Mouse (Mus musculus) mouse embryonic stem cell (cell line): ENCODE data around the gene Pp2d1.

Experiments
- in situ Hi-C, 2 experiments: fragments of 300-500 bp; cut with MboI; formaldehyde crosslinking; loops; 1 replicate in 1 of 2; 3 replicates in 1 of 2; pipeline ENCODE4 v1.14.3; 2019 to 2020; ENCODE audit warnings: low sequenced_read_pairs in 2 of 2, low pct_unique_long_range_greater_than_20kb in 1 of 2, mixed read lengths in 1 of 2; ENCODE audit not compliant: unreplicated experiment in 1 of 2

Pp2d1 gene

DNA sequence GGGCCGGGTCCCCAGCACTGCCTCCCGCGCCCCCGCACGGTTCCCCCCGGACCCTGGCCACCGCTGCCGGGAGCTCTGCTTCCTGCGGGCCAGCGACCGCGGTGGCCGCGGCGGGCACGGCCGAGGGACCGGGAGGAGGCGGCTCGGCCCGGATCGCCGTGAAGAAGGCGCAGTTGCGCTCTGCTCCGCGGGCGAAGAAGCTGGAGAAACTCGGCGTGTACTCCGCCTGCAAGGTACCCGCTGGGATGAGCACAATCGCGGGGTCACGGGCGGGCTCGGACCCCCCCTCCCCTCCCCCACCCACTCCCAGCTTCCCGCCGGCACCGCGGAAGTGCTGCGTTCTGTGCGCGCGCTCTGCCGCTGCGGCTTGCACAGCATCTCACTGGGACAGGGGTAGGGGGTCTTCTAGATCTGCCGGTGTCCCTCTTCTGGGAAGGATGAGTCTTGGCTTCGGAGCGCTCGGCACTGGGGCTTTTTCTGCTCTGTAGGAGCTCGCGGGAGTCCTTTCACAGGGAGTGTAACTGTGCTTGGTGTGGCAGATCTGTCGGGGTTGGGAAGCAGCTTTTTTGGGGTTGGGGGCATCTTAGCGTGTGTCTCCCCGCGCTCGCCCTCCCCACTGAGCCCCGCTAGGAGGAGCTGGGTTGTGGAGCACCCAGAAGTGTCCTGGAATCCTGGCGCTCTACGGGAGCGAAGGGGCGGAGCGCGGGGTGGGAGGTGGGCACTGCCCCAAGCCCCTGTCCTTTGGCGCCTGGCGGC is 28.3 kb upstream of the Pp2d1 start:
- in situ Hi-C loops, result no loop called here

DNA sequence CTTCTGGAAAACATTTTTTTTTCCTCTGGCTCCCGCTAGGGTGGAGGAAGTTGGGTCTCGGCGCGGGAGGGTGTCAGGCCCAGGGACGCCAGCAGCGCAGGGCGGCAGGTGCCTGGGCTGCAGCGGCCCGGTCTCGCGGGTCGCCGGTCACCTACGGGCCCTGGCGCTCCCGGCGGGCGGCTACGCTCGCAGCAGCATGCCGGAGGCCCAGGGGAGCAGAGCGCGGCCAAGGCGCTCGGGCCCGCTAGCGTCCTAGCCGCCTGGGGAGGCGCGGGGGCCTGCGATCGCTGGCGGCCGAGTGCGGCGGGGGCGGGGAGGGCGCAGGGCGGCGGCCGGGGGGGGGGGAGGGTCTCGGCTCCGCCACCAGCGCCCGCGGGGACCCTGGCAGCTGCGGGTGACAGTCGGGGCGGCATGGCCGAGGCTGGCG is 27.7 kb upstream of the Pp2d1 start:
- in situ Hi-C loops, result no loop called here

DNA sequence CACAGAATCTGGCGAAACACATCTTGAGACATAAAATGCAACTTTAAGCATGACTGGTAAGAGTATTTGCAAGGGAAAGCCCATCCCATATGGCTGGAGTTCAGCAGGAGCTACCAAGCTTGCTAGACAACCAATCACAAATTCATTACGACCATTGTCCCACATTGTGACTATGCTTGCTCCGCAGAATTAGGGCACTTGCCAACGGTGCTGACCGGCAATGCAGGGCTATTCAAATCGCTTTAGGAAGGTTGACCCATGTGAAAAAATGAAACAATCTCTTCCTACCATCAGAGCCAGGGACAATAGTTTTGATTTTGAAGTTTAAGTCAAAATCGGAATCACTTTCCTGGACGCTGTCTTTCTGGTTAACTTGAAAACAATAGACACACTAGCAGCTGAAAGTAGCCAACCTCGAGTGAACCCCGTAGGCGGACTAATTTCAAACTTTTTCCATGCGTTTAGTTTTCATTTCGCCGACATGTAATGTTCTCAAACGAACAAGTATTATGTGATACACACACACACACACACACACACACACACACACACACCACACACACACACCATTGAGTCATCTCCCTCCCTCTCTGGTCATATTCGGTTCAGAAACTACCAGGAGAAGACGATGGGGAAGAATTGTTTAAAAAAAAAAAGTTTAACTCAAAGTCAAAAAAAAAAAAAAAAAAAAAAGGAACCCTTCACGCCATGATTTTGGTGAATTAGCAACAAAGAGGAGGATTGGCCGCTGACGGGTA is 27.1 kb upstream of the Pp2d1 start, which contains the start of gene Kat2b:
Kat2b (plus strand) TSS at position 701 of the 758 bp plus-strand sequence.
- in situ Hi-C loops, result no loop called here

DNA sequence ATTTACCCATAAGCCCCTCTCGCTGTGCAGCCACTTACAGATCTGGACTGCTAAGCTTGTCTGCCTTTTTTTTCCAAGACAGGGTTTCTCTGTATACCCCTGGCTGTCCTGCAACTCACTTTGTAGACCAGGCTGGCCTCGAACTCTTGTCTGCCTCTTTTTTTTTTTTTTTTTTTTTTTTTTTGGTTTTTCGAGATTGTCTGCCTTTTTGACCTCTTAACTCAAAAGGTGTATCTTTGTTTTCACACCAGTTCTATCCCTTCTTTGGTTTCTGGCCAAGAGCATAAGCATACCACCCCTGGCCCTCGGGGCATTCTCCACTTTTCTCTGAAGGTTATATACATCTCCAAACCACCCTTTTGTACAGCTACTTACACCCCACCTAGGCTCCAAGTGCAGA is 25.6 kb upstream of the Pp2d1 start:
- in situ Hi-C loops, result no loop called here

DNA sequence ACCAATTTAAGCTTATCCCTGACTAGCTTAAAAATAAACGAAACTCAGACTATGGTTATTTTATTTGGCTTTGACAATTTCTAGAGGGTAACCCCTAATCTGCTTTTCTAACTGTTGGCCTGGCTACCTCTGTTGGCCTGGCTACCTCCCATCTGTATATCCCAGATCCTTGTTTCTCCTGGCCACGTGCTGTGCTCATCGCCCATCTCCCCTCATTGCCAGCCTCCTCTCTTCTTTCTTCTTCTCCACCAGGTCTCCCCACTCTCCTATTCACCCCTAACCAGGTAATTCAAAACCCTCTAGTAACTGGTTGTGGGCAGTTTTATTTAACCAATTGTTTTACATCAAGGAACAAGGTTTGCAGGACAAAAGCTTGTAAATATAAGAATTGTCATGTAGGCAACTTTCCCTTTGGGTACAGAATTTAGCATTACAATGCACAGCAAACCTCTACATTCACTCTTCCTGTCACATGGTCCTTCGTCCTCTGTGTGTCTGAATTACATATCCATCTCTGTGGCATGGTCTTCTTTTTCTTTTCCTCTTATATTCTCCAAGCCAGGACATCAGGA is 22.3 kb upstream of the Pp2d1 start:
- in situ Hi-C loops, result no loop called here

DNA sequence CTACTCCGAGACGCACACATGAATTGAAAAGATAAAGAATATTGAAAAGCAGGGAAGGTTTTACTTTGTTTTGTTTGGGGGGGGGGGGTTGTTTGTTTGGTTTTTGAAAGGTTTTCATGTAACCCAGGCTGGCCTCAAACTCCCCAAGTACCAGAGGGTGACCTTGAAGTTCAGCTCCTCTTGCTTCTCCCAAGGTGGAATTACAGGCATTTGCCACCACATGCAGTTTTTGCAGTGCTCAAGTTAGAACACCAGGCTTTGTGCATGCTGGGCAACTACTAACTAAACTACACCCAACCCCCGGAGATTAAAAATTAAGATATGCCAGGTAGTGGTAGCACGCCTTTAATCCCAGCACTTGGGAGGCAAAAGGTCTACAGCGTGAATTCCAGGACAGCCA is 20.4 kb upstream of the Pp2d1 start:
- in situ Hi-C loops, result no loop called here

DNA sequence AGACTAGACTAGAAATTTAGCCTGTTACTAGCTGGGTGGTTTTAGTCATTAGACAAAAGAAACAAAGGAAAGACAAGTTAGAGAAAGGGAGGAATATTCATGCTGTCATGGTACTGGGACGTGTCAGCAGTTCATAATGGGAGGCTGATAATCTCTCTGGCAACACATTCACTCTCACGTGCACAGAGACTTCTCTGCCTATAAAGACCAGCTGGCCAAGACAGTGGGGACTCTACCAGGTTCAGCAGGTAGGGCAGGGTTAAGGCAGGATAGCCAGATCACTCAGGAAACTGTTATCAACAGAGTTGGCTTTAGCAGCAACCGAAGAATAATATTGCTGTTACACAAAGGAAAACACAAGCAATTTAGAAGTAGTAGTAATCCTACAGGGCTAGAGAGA is 18.2 kb upstream of the Pp2d1 start:
- in situ Hi-C loops, result no loop called here

DNA sequence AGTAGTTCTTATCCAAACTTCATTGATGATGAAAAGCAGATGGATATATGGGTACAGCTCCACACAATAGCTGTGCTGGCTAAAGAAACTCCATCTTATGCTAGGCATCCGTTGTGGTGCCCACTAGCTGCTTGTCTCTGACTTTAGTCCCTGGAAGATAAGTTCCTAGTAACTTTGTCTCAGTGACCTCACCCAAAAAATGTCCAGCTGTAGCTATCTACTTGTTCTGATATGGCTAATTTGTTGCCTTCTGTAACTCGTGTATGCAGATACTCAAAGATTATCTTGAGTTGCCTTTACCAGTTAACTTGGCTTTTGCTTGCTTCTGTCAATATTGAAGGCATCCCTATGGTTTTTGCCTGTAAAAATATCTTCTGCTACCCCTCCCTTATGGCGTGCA is 15.6 kb upstream of the Pp2d1 start:
- in situ Hi-C loops, result no loop called here

DNA sequence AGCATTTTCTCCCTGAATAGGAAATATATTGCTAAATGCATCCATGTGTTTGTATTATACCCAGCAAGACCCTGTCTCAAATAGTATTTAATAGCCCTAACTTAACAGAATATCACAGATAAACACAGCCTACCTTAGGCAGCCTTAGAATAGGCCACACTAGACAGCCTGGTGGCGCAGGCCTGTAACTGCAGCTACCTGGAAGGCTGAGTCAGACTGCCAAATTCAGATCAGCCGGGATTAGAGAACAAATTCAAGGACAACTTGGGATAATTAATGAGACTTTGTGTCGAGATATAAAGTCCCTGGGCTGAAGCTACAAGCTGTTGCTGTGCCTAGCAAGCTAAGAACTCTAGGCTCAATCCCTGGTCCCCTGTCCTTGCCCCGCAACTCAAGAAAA is 14.8 kb upstream of the Pp2d1 start:
- in situ Hi-C loops, result no loop called here

DNA sequence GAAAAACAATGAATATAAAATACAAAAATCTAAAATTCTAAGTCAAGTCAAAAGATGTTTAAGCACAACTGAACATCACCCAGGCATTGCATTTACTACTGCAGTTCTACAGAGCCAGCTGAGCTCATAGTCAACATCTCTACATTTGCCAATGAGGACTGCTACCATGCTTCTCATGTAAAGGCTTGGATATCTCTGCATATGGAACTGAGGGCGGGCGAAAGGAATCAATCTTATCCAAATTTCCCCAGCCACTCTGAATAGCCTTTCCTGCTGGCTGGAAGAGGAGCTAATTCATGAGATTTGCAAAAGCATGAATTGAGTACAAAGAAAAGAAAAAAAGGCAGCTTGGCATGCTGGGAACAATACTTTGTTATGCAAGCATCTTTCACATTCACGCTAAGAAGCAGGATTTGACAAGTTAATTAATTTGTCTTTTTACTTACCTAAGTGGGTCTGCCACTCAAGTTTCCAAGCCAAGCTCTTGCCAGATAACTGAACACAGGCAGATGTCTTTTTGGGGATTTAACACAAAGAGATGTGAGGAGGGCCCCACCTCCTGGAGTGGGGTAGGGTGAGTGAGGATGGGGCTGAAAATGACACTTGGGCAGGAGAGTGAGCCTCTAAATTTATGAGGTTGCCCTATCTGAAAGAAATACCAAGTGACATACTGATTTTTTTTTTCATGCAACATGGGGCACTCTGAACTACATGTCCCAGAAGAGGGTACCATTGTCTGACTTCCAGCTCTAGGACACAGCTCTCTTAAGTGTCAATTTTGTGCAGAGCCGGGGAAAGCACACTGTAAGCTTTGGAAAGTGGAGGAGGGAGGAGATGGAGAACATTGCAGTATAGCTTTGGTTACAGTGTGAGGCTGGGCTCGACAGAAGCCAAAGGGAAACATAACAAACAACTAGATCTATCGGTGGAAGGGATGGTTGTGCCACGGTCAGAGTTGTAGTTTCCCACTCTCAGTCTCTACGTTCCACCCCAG is 12.4 kb upstream of the Pp2d1 start:
- in situ Hi-C loops, result no loop called here

DNA sequence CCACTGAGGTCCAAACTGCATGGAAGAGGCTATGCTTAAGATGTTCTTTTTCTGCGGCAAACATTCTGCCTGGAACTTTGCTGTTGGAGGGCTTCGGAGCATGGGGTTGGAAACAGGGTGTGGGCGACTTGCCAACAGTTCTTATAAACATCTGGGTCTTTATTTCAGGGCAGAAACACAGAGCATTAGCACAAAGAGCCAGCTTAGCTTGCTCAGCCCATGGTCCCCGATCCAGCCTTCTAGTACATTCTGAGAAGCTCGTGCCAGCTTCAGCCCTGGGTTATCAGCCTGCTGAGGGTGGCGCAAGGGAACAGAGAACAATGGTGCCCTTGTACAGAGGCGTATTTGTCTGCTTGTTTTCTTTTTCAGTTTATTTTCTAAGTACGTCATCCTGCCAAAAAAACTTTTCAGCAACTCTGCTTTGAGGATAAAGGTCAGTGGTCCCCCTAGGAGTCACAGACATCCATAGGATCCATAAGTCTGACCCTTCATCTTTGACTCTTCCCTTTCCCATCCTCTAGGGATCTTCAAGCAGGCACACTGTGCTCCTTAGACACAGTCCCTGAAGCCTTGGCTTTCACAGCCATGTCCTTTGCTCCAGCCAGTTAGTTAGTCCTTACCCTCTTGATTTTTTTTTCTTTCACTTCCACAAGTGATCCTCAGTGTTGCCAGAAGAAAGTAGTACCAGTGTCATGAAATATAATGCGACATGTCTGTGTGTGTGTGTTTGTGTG is 4.5 kb upstream of the Pp2d1 start:
- in situ Hi-C loops, result no loop called here

DNA sequence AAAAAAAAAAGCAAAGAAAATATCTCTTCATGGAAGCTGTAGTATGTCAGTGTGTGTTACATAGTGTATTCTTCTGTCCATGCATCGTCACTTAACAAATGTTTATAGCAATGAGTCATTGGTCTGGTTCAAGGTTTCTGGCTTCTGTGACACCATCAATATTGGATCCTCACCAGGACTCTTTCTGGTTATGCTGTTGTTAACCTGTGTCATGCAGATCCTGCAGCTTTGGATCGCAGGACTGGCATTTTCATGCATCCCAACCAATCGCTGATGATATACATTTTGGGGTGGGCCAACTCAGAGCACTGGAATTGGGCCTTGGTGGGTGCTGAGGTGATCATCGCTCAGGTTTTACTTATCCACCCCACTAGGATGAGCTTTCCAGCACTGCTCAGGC is 3.3 kb upstream of the Pp2d1 start:
- in situ Hi-C loops, result no loop called here

DNA sequence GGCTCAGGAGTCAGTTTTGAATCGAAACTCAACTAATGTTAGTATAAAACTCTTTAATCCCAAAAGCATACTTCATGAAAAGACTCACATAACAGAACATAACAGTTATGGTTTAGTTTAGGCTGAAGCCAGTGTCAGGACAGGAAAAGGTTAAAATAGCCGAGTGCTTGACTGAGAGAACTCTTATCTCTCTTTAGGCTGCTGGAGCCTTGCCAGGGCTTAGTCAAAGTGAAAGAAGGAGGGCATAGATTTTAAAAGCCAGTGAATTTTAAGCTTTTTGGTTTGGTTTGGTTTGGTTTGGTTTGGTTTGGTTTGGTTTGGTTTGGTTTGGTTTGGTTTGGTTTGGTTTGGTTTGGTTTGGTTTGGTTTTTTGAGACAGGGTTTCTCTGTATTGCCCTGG is 6.8 kb downstream of the Pp2d1 start:
- in situ Hi-C loops, result no loop called here

DNA sequence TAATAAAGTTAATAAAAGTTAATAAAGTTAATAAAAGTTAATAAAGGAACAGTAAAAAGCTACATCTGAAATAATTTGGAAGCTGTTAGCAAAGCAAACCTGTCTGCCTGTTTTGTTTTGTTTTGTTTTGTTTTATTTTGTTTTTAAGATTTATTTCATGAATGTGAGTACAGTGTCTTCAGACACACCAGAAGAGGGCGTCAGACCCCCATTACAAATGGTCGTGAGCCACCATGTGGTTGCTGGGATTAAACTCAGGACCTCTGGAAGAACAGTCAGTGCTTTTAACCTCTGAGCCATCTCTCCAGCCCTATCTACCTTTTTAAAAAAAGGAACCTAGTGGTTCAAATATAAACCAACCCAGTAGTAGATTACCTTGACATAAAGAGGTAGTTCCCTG is 8.1 kb downstream of the Pp2d1 start:
- in situ Hi-C loops, result no loop called here

DNA sequence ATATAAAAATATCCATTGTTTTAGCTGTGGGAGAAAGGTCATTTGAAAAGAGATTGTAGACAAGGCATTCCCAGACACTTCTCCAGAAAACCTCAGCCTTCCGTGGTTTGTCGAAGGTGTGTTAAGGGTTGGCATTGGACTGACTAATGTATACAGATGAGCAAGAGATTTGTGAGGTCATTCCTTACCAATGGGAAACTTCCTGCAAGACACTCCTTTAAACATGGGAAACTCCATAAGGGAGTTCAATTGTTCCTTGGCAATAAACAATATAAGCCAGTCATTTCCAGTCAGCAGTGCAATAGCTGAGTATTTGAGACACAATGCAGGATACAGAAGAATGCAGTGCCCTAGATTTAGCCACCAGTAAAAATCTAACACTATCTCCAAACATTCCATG is 11.2 kb downstream of the Pp2d1 start:
- in situ Hi-C loops, result no loop called here

DNA sequence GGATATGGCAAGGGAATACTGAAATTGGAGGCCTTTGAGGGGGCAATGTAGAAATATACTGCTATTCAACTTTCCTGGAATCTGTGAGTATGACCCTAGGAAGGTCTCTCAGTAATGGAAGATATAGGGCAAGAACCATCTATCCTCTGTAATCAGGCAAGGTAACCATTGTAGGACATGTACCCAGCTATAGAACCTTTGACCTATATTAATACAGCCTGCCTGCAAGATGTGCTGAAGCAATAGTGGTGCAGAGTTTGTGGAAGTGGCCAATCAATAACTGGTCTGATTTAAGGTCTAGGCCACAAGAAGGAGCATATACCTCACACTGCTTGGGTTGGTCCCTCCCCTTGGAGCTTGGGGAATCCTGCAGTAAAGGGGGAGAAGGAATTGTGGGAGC is 18.7 kb downstream of the Pp2d1 start:
- in situ Hi-C loops, result no loop called here

DNA sequence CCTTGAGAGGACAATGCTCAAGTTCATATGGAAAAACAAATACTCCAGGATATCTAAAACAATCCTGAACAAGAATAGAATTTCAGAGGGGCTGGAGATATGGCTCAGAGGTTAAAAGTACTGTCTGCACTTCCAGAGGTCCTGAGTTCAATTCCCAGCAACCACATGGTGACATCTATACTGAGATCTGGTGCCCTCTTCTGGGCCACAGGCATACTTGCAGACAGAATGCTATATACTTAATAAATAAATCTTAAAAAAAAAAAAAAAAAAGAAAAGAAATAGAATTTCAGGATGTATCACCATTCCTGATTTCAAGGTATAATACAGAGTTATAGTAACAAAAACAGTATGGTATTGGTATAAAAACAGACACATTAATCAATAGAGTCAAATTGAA is 19.9 kb downstream of the Pp2d1 start:
- in situ Hi-C loops, result loop anchor here (10.0 kb wide), 1 partner anchor 315 kb away; no protein-coding TSS in a partner anchor
